Mouse (Mus musculus) heart, adult 18-20 months (tissue): ENCODE data around the gene Galnt12. TPM values are rescaled to one million over a fixed set of nuclear protein-coding genes. Genes with fewer than 3 reads are reported as not detected.
"Not testable (repeated sequence)": the region's sequence is repeated elsewhere in the genome, so short reads cannot be mapped to it uniquely, and the experiment has no call there.

ENCODE experiments used
- DNase-seq, 2 experiments: peaks; one replicate each; pipeline ENCODE4 v3.0.0; 2021 to 2022; ENCODE audit warnings: mixed read lengths in 1 of 2
- long read RNA-seq, 2 experiments: library from polyadenylated mRNA; stranded (forward); transcript quantifications; one replicate each; pipeline ENCODE4 v2.0.0; 2021
- total RNA-seq, 2 experiments: library from RNA; stranded (reverse); gene quantifications; 2 replicates each; pipeline ENCODE4 v1.2.3; 2021

The Galnt12 gene
- under 1 TPM; 0.30 to 0.57 TPM for total RNA-seq
- long read RNA-seq, experiment 1, result 0 reads
- long read RNA-seq, experiment 2, result 0 reads

- DNase-seq, result peak; percentile 14 to 16
Observed at GRCm38 (mm10) chr4:47091493-47092386, at the start of gene Galnt12. Galnt12 (plus strand) TSS chr4:47091909.

GRCm38 (mm10) chr4:47043866-47044265, 47.8 kb upstream of the Galnt12 start:
- peak; percentile 63 to 70 for DNase-seq

GRCm38 (mm10) chr4:47046974-47047373, 44.7 kb upstream of the Galnt12 start:
- DNase-seq, result peak in 1 of 2 experiments; percentile 29

GRCm38 (mm10) chr4:47047765-47048164, 43.9 kb upstream of the Galnt12 start:
- DNase-seq, result no peak

- DNase-seq, result no peak
Observed at GRCm38 (mm10) chr4:47049216-47049615, 42.5 kb upstream of the Galnt12 start.

GRCm38 (mm10) chr4:47050167-47050566, 41.5 kb upstream of the Galnt12 start:
- DNase-seq, result peak; percentile 82 to 95

- DNase-seq, result no peak
Observed at GRCm38 (mm10) chr4:47050642-47051381, 40.9 kb upstream of the Galnt12 start.

- DNase-seq, result no peak
Observed at GRCm38 (mm10) chr4:47051905-47052304, 39.8 kb upstream of the Galnt12 start.

- not testable (repeated sequence) for DNase-seq
Observed at GRCm38 (mm10) chr4:47055170-47055569, 36.5 kb upstream of the Galnt12 start.

- no peak for DNase-seq
Observed at GRCm38 (mm10) chr4:47055570-47056080, 36.1 kb upstream of the Galnt12 start.

GRCm38 (mm10) chr4:47056791-47057509, 34.8 kb upstream of the Galnt12 start, which contains the start of gene Anks6:
Anks6 (minus strand) TSS chr4:47057427.
- peak; percentile 85 to 86 for DNase-seq

GRCm38 (mm10) chr4:47057510-47058325, 34.0 kb upstream of the Galnt12 start:
- DNase-seq, result peak in 1 of 2 experiments; percentile 20

- DNase-seq, result no peak
Observed at GRCm38 (mm10) chr4:47060900-47061299, 30.8 kb upstream of the Galnt12 start.

- DNase-seq, result no peak
Observed at GRCm38 (mm10) chr4:47075054-47075453, 16.7 kb upstream of the Galnt12 start.

GRCm38 (mm10) chr4:47079997-47080646, 11.6 kb upstream of the Galnt12 start:
- DNase-seq, result peak in 1 of 2 experiments; percentile 35

GRCm38 (mm10) chr4:47080647-47081010, 11.1 kb upstream of the Galnt12 start:
- DNase-seq, result no peak

GRCm38 (mm10) chr4:47083824-47084223, 7.9 kb upstream of the Galnt12 start:
- no peak for DNase-seq

- no peak for DNase-seq
Observed at GRCm38 (mm10) chr4:47088671-47089070, 3.0 kb upstream of the Galnt12 start.

GRCm38 (mm10) chr4:47092387-47093021, 795 bp downstream of the Galnt12 start:
- no peak for DNase-seq

- DNase-seq, result no peak
Observed at GRCm38 (mm10) chr4:47093161-47093560, 1.5 kb downstream of the Galnt12 start.
